Mouse (Mus musculus): ENCODE results near the gene Zfp747. TPM values are rescaled to one million over a fixed set of nuclear protein-coding genes. Genes with fewer than 3 reads are reported as not detected.
"Not testable (repeated sequence)": the region's sequence is repeated elsewhere in the genome, so short reads cannot be mapped to it uniquely, and the experiment has no call there.

Zfp747 gene
- polyA plus RNA-seq, 1 experiment: 3.9 TPM

- 66% methylated on average over 2 of the region's 2 CpGs for WGBS
Measured at GRCm38 (mm10) chr7:127402980-127403379, 27.1 kb upstream of the Zfp747 start.

GRCm38 (mm10) chr7:127400355-127400754 lies 24.5 kb upstream of the Zfp747 start:
- no peak for TF ChIP-seq POLR2A (IDR thresholded peaks at IDR 0.05; ENCODE audit: borderline replicate concordance, control insufficient read depth, low read depth, low read length)
- TF ChIP-seq CTCF (IDR thresholded peaks at IDR 0.05; ENCODE audit: control insufficient read depth, insufficient read depth, low read length): no peak
- H3K27ac ChIP-seq (ENCODE audit: control insufficient read depth, insufficient read depth, low read depth, low read length, poor library complexity): no peak overlapping the region
- WGBS: 53% methylated on average over 3 of the region's 3 CpGs
- no peak overlapping the region for H3K4me3 ChIP-seq (replicated peaks; ENCODE audit: control insufficient read depth, low read depth, low read length)
- no peaks in the 10 kb centered on the region for H3K4me1 ChIP-seq (ENCODE audit: control insufficient read depth, insufficient read depth, low read length)

More at GRCm38 (mm10) chr7:127402980-127403379, 27.1 kb upstream of the Zfp747 start:
- 0 out of 2 replicates have a peak, but pooled peaks cover 1% of the 10 kb centered on the region for H3K4me1 ChIP-seq (ENCODE audit: control insufficient read depth, insufficient read depth, low read length)
- no peak overlapping the region for H3K27ac ChIP-seq (ENCODE audit: control insufficient read depth, insufficient read depth, low read depth, low read length, poor library complexity)
- TF ChIP-seq POLR2A (IDR thresholded peaks at IDR 0.05; ENCODE audit: borderline replicate concordance, control insufficient read depth, low read depth, low read length): no peak
- no peak overlapping the region for H3K4me3 ChIP-seq (replicated peaks; ENCODE audit: control insufficient read depth, low read depth, low read length)

GRCm38 (mm10) chr7:127393944-127394333 lies 18.1 kb upstream of the Zfp747 start:
- H3K4me3 ChIP-seq (replicated peaks; ENCODE audit: control insufficient read depth, low read depth, low read length): peak overlapping the region; percentile 66
- TF ChIP-seq CTCF (IDR thresholded peaks at IDR 0.05; ENCODE audit: control insufficient read depth, insufficient read depth, low read length) (no peak), POLR2A (IDR thresholded peaks at IDR 0.05; ENCODE audit: borderline replicate concordance, control insufficient read depth, low read depth, low read length) (no peak)
- peaks cover 4% of the 10 kb centered on the region for H3K4me1 ChIP-seq (ENCODE audit: control insufficient read depth, insufficient read depth, low read length)
- H3K27ac ChIP-seq (ENCODE audit: control insufficient read depth, insufficient read depth, low read depth, low read length, poor library complexity): no peak overlapping the region
- WGBS: under 1% methylated on average over 7 of the region's 7 CpGs

- Histone ChIP-seq H3K27ac (ENCODE audit: control insufficient read depth, insufficient read depth, low read depth, low read length, poor library complexity) (peak within 1 kb of the TSS; percentile 64), H3K4me3 (replicated peaks; ENCODE audit: control insufficient read depth, low read depth, low read length) (peak within 1 kb of the TSS; percentile 87), H3K4me1 (ENCODE audit: control insufficient read depth, insufficient read depth, low read length) (peaks cover 4% of the 10 kb centered on the region)
- under 1% methylated on average over 45 of the region's 45 CpGs for WGBS
- TF ChIP-seq CTCF (IDR thresholded peaks at IDR 0.05; ENCODE audit: control insufficient read depth, insufficient read depth, low read length) (no peak), POLR2A (IDR thresholded peaks at IDR 0.05; ENCODE audit: borderline replicate concordance, control insufficient read depth, low read depth, low read length) (no peak)
Measured at GRCm38 (mm10) chr7:127393157-127393943, 17.5 kb upstream of the Zfp747 start, which contains the start of gene E430018J23Rik. TSS of gene E430018J23Rik (minus strand) at chr7:127393629.

GRCm38 (mm10) chr7:127392251-127392824 lies 16.5 kb upstream of the Zfp747 start:
- WGBS: 57% methylated on average over 8 of the region's 8 CpGs

GRCm38 (mm10) chr7:127391538-127391937 lies 15.7 kb upstream of the Zfp747 start:
- 93% methylated on average over 16 of the region's 16 CpGs for WGBS
- Histone ChIP-seq H3K27ac (ENCODE audit: control insufficient read depth, insufficient read depth, low read depth, low read length, poor library complexity) (no peak overlapping the region), H3K4me3 (replicated peaks; ENCODE audit: control insufficient read depth, low read depth, low read length) (no peak overlapping the region), H3K4me1 (ENCODE audit: control insufficient read depth, insufficient read depth, low read length) (peaks cover 4% of the 10 kb centered on the region)
- TF ChIP-seq CTCF (IDR thresholded peaks at IDR 0.05; ENCODE audit: control insufficient read depth, insufficient read depth, low read length) (no peak), POLR2A (IDR thresholded peaks at IDR 0.05; ENCODE audit: borderline replicate concordance, control insufficient read depth, low read depth, low read length) (no peak)

More at GRCm38 (mm10) chr7:127392251-127392824, 16.5 kb upstream of the Zfp747 start:
- Histone ChIP-seq H3K4me1 (ENCODE audit: control insufficient read depth, insufficient read depth, low read length) (peaks cover 4% of the 10 kb centered on the region), H3K27ac (ENCODE audit: control insufficient read depth, insufficient read depth, low read depth, low read length, poor library complexity) (no peak overlapping the region), H3K4me3 (replicated peaks; ENCODE audit: control insufficient read depth, low read depth, low read length) (no peak overlapping the region)
- TF ChIP-seq CTCF (IDR thresholded peaks at IDR 0.05; ENCODE audit: control insufficient read depth, insufficient read depth, low read length): no peak
- no peak for TF ChIP-seq POLR2A (IDR thresholded peaks at IDR 0.05; ENCODE audit: borderline replicate concordance, control insufficient read depth, low read depth, low read length)

GRCm38 (mm10) chr7:127390306-127390705 lies 14.5 kb upstream of the Zfp747 start:
- TF ChIP-seq CTCF (IDR thresholded peaks at IDR 0.05; ENCODE audit: control insufficient read depth, insufficient read depth, low read length) (no peak), POLR2A (IDR thresholded peaks at IDR 0.05; ENCODE audit: borderline replicate concordance, control insufficient read depth, low read depth, low read length) (no peak)
- Histone ChIP-seq H3K27ac (ENCODE audit: control insufficient read depth, insufficient read depth, low read depth, low read length, poor library complexity) (no peak overlapping the region), H3K4me3 (replicated peaks; ENCODE audit: control insufficient read depth, low read depth, low read length) (no peak overlapping the region), H3K4me1 (ENCODE audit: control insufficient read depth, insufficient read depth, low read length) (peaks cover 4% of the 10 kb centered on the region)
- 84% methylated on average over 7 of the region's 7 CpGs for WGBS

GRCm38 (mm10) chr7:127388201-127388600 lies 12.4 kb upstream of the Zfp747 start:
- not testable (repeated sequence) for H3K4me1 ChIP-seq (ENCODE audit: control insufficient read depth, insufficient read depth, low read length); H3K4me3 ChIP-seq (replicated peaks; ENCODE audit: control insufficient read depth, low read depth, low read length); H3K27ac ChIP-seq (ENCODE audit: control insufficient read depth, insufficient read depth, low read depth, low read length, poor library complexity)
